Mouse (Mus musculus): ENCODE measurements around the gene Dcaf15. TPM values are rescaled to one million over a fixed set of nuclear protein-coding genes. Genes with fewer than 3 reads are reported as not detected.

Gene Dcaf15
- polyA plus RNA-seq, 1 experiment from 2014 or later: 19.9 TPM

- Histone ChIP-seq H3K4me1 (ENCODE audit: control insufficient read depth, insufficient read depth, low read length) (no peaks in the 10 kb centered on the region), H3K27ac (replicated peaks; ENCODE audit: low read depth, low read length) (no peak overlapping the region), H3K4me2 (ENCODE audit: low read length) (no peak overlapping the region), H3K9me3 (ENCODE audit: control insufficient read depth, low read length) (no peaks in the 10 kb centered on the region), H3K9ac (replicated peaks; ENCODE audit: low read length) (no peak overlapping the region), H3K27me3 (ENCODE audit: control insufficient read depth, insufficient read depth, low read length) (no peaks in the 10 kb centered on the region), H3K4me3 (replicated peaks; ENCODE audit: low read depth, low read length) (no peak overlapping the region), H3K36me3 (ENCODE audit: control insufficient read depth, insufficient read depth, low read length) (no peaks in the 10 kb centered on the region)
- 100% methylated on average over 1 of the region's 1 CpGs for WGBS
- ATAC-seq (ENCODE audit: low FRiP score, low TSS enrichment) (no peak), DNase-seq (no peak)
Measured at GRCm38 (mm10) chr8:84057827-84058226, 46.7 kb downstream of the Dcaf15 start.

- DNase-seq: no peak
- no peaks in the 10 kb centered on the region for H3K27me3 ChIP-seq (ENCODE audit: control insufficient read depth, insufficient read depth, low read length)
- ATAC-seq (ENCODE audit: low FRiP score, low TSS enrichment): no peak
- 87% methylated on average over 5 of the region's 5 CpGs for WGBS
- no peak overlapping the region for H3K4me3 ChIP-seq (replicated peaks; ENCODE audit: low read depth, low read length)
- H3K9me3 ChIP-seq (ENCODE audit: control insufficient read depth, low read length): no peaks in the 10 kb centered on the region
- no peak overlapping the region for H3K4me2 ChIP-seq (ENCODE audit: low read length)
- no peaks in the 10 kb centered on the region for H3K4me1 ChIP-seq (ENCODE audit: control insufficient read depth, insufficient read depth, low read length)
- H3K27ac ChIP-seq (replicated peaks; ENCODE audit: low read depth, low read length): no peak overlapping the region
- H3K36me3 ChIP-seq (ENCODE audit: control insufficient read depth, insufficient read depth, low read length): no peaks in the 10 kb centered on the region
- no peak overlapping the region for H3K9ac ChIP-seq (replicated peaks; ENCODE audit: low read length)
Measured at GRCm38 (mm10) chr8:84053229-84053628, 51.3 kb downstream of the Dcaf15 start.

GRCm38 (mm10) chr8:84052746-84053145, 51.8 kb downstream of the Dcaf15 start:
- DNase-seq (peak; percentile 32), ATAC-seq (ENCODE audit: low FRiP score, low TSS enrichment) (no peak)
- H3K9ac ChIP-seq (replicated peaks; ENCODE audit: low read length): no peak overlapping the region
- H3K36me3 ChIP-seq (ENCODE audit: control insufficient read depth, insufficient read depth, low read length): no peaks in the 10 kb centered on the region
- no peak overlapping the region for H3K27ac ChIP-seq (replicated peaks; ENCODE audit: low read depth, low read length)
- H3K27me3 ChIP-seq (ENCODE audit: control insufficient read depth, insufficient read depth, low read length): no peaks in the 10 kb centered on the region
- no peak overlapping the region for H3K4me2 ChIP-seq (ENCODE audit: low read length)
- no peaks in the 10 kb centered on the region for H3K4me1 ChIP-seq (ENCODE audit: control insufficient read depth, insufficient read depth, low read length)
- no peaks in the 10 kb centered on the region for H3K9me3 ChIP-seq (ENCODE audit: control insufficient read depth, low read length)
- 68% methylated on average over 3 of the region's 3 CpGs for WGBS
- H3K4me3 ChIP-seq (replicated peaks; ENCODE audit: low read depth, low read length): no peak overlapping the region

- peaks cover 26% of the 10 kb centered on the region for H3K27me3 ChIP-seq (ENCODE audit: control insufficient read depth, insufficient read depth, low read length)
- no peaks in the 10 kb centered on the region for H3K36me3 ChIP-seq (ENCODE audit: control insufficient read depth, insufficient read depth, low read length)
- DNase-seq (no peak), ATAC-seq (ENCODE audit: low FRiP score, low TSS enrichment) (no peak)
- no peak overlapping the region for H3K9ac ChIP-seq (replicated peaks; ENCODE audit: low read length)
- no peaks in the 10 kb centered on the region for H3K4me1 ChIP-seq (ENCODE audit: control insufficient read depth, insufficient read depth, low read length)
- H3K27ac ChIP-seq (replicated peaks; ENCODE audit: low read depth, low read length): no peak overlapping the region
- WGBS: 87% methylated on average over 5 of the region's 5 CpGs
- H3K4me3 ChIP-seq (replicated peaks; ENCODE audit: low read depth, low read length): no peak overlapping the region
- H3K9me3 ChIP-seq (ENCODE audit: control insufficient read depth, low read length): no peaks in the 10 kb centered on the region
- no peak overlapping the region for H3K4me2 ChIP-seq (ENCODE audit: low read length)
Measured at GRCm38 (mm10) chr8:84048171-84048570, 56.4 kb downstream of the Dcaf15 start.

MicroRNAs encoded within 50 kb of the gene (microRNA counts, 519-probe panel; counts per million panel counts)
- microRNA mmu-miR-709: 3,778 counts per million, percentile 21 among the panel's probes with 10 or more counts

Small RNAs within 50 kb of the gene (microRNA-seq; reads per million reads assigned to microRNA genes)
- not detected for gene Mir709

Other genes starting within 250 kb of the Dcaf15 start
- 77.2 and 92.7 TPM in 2 replicates for gene Adgrl1, start 204.7 kb downstream of the Dcaf15 start, polyA plus RNA-seq (2014; fragmentation: Nextera tagmentation; extraction: Ambion mirVana)
- 1.0 and 1.1 TPM in 2 replicates for gene Gm10644, start 149.6 kb downstream of the Dcaf15 start, polyA plus RNA-seq (2014; fragmentation: Nextera tagmentation; extraction: Ambion mirVana)
- gene Asf1b, start 149.3 kb downstream of the Dcaf15 start, polyA plus RNA-seq (2014; fragmentation: Nextera tagmentation; extraction: Ambion mirVana): 7.9 and 15.5 TPM in 2 replicates
- gene Prkaca, start 131.8 kb downstream of the Dcaf15 start, polyA plus RNA-seq (2014; fragmentation: Nextera tagmentation; extraction: Ambion mirVana): 181 and 207 TPM in 2 replicates
- gene Samd1, start 107.1 kb downstream of the Dcaf15 start, polyA plus RNA-seq (2014; fragmentation: Nextera tagmentation; extraction: Ambion mirVana): 10.5 and 14.2 TPM in 2 replicates
- gene 1700067K01Rik, start 103.3 kb downstream of the Dcaf15 start, polyA plus RNA-seq (2014; fragmentation: Nextera tagmentation; extraction: Ambion mirVana): 0.53 and 0.89 TPM in 2 replicates
- 0.94 TPM in 1 of 2 replicates, not detected in the other for gene 2210011C24Rik, start 92.6 kb downstream of the Dcaf15 start, polyA plus RNA-seq (2014; fragmentation: Nextera tagmentation; extraction: Ambion mirVana)
- gene Palm3, start 83.3 kb downstream of the Dcaf15 start, polyA plus RNA-seq (2014; fragmentation: Nextera tagmentation; extraction: Ambion mirVana): 0.65 and 0.87 TPM in 2 replicates
- 0.16 and 0.33 TPM in 2 replicates for gene Il27ra, start 62.2 kb downstream of the Dcaf15 start, polyA plus RNA-seq (2014; fragmentation: Nextera tagmentation; extraction: Ambion mirVana)
- gene Rln3, start 59.8 kb downstream of the Dcaf15 start, polyA plus RNA-seq (2014; fragmentation: Nextera tagmentation; extraction: Ambion mirVana): 1.2 TPM in 1 of 2 replicates, not detected in the other
- gene Gm10643, start 39.6 kb downstream of the Dcaf15 start, polyA plus RNA-seq (2014; fragmentation: Nextera tagmentation; extraction: Ambion mirVana): 1.5 and 2.4 TPM in 2 replicates
- gene Rfx1, start 37.9 kb downstream of the Dcaf15 start, polyA plus RNA-seq (2014; fragmentation: Nextera tagmentation; extraction: Ambion mirVana): 11.2 and 12.2 TPM in 2 replicates
- gene Podnl1, start 21.2 kb upstream of the Dcaf15 start, polyA plus RNA-seq (2014; fragmentation: Nextera tagmentation; extraction: Ambion mirVana): 0.63 and 0.68 TPM in 2 replicates
- 28.9 and 33.1 TPM in 2 replicates for gene Cc2d1a, start 43.2 kb upstream of the Dcaf15 start, polyA plus RNA-seq (2014; fragmentation: Nextera tagmentation; extraction: Ambion mirVana)
- gene 4930432K21Rik, start 43.3 kb upstream of the Dcaf15 start, polyA plus RNA-seq (2014; fragmentation: Nextera tagmentation; extraction: Ambion mirVana): 1.8 and 1.9 TPM in 2 replicates
- 9.4 and 11.7 TPM in 2 replicates for gene Nanos3, start 80.4 kb upstream of the Dcaf15 start, polyA plus RNA-seq (2014; fragmentation: Nextera tagmentation; extraction: Ambion mirVana)
- 28.7 and 35.6 TPM in 2 replicates for gene Zswim4, start 132.3 kb upstream of the Dcaf15 start, polyA plus RNA-seq (2014; fragmentation: Nextera tagmentation; extraction: Ambion mirVana)
- gene D8Ertd738e, start 145.0 kb upstream of the Dcaf15 start, polyA plus RNA-seq (2014; fragmentation: Nextera tagmentation; extraction: Ambion mirVana): 261 and 282 TPM in 2 replicates
- 39.9 and 40.2 TPM in 2 replicates for gene Mri1, start 152.6 kb upstream of the Dcaf15 start, polyA plus RNA-seq (2014; fragmentation: Nextera tagmentation; extraction: Ambion mirVana)
- gene Ccdc130, start 165.6 kb upstream of the Dcaf15 start, polyA plus RNA-seq (2014; fragmentation: Nextera tagmentation; extraction: Ambion mirVana): 25.5 and 26.2 TPM in 2 replicates

Measured in midbrain, embryonic 14.5 days (tissue).